Mouse (Mus musculus): ENCODE data around the gene Wipi1. TPM values are rescaled to one million over a fixed set of nuclear protein-coding genes. Genes with fewer than 3 reads are reported as not detected.

Wipi1 gene
- total RNA-seq, 1 experiment: 6.6 TPM

GRCm38 (mm10) chr11:109598778-109599570 lies 12.8 kb downstream of the Wipi1 start:
- Histone ChIP-seq H3K4me1 (ENCODE audit: control insufficient read depth in 2 of 2, insufficient read depth in 2 of 2, low read length in 2 of 2, poor library complexity in 1 of 2) (no peaks in the 10 kb centered on the region), H3K36me3 (ENCODE audit: control insufficient read depth, insufficient read depth, low read length, poor library complexity, severe bottlenecking) (no peaks in the 10 kb centered on the region; the same call in 1 of the 2 replicates)
- in situ Hi-C loops (cut with MboI; ENCODE audit: low sequenced_read_pairs in 2 of 2, unreplicated experiment in 2 of 2): loop anchor here in 1 of 2 experiments (25.0 kb wide), 1 partner anchor 362 kb away; no protein-coding TSS in a partner anchor

GRCm38 (mm10) chr11:109594761-109595160 lies 17.0 kb downstream of the Wipi1 start:
- no peak for DNase-seq (ENCODE audit: low read depth, low spot score)
- H3K27ac ChIP-seq (ENCODE audit: insufficient read depth, low read depth, low read length, poor library complexity, severe bottlenecking): no peak overlapping the region
- H3K36me3 ChIP-seq (ENCODE audit: control insufficient read depth, insufficient read depth, low read length, poor library complexity, severe bottlenecking): no peaks in the 10 kb centered on the region
- TF ChIP-seq ZC3H11A (IDR thresholded peaks at IDR 0.05; ENCODE audit: borderline replicate concordance, low read depth, low read length) (no peak), MAFK (IDR thresholded peaks at IDR 0.05; ENCODE audit: insufficient read depth, low read depth, low read length) (no peak), CHD2 (IDR thresholded peaks at IDR 0.05; ENCODE audit: low read depth, low read length) (no peak), HCFC1 (IDR thresholded peaks at IDR 0.05; ENCODE audit: borderline replicate concordance, insufficient read depth, low read length) (no peak), ZNF384 (IDR thresholded peaks at IDR 0.05; ENCODE audit: low read depth, low read length) (no peak)
- H3K4me1 ChIP-seq (ENCODE audit: control insufficient read depth in 2 of 2, insufficient read depth in 2 of 2, low read length in 2 of 2, poor library complexity in 1 of 2): no peaks in the 10 kb centered on the region
- H3K9ac ChIP-seq (ENCODE audit: insufficient read depth, low read depth, low read length, poor library complexity, severe bottlenecking): no peak overlapping the region
- H3K4me3 ChIP-seq (ENCODE audit: insufficient read depth in 1 of 2, low read depth in 1 of 2, low read length in 2 of 2, poor library complexity in 1 of 2, severe bottlenecking in 1 of 2): no peak overlapping the region
- no peaks in the 10 kb centered on the region for H3K9me3 ChIP-seq (ENCODE audit: control insufficient read depth, insufficient read depth, low read depth, low read length)
- in situ Hi-C loops (cut with MboI; ENCODE audit: low sequenced_read_pairs in 2 of 2, unreplicated experiment in 2 of 2): loop anchor here in 1 of 2 experiments (25.0 kb wide), 1 partner anchor 357 kb away; no protein-coding TSS in a partner anchor

More at GRCm38 (mm10) chr11:109598778-109599570, 12.8 kb downstream of the Wipi1 start:
- H3K9me3 ChIP-seq (ENCODE audit: control insufficient read depth, insufficient read depth, low read depth, low read length): no peaks in the 10 kb centered on the region
- no peak overlapping the region for H3K9ac ChIP-seq (ENCODE audit: insufficient read depth, low read depth, low read length, poor library complexity, severe bottlenecking)
- TF ChIP-seq MAFK (IDR thresholded peaks at IDR 0.05; ENCODE audit: insufficient read depth, low read depth, low read length): no peak
- no peak for TF ChIP-seq CHD2 (IDR thresholded peaks at IDR 0.05; ENCODE audit: low read depth, low read length)
- no peak for TF ChIP-seq HCFC1 (IDR thresholded peaks at IDR 0.05; ENCODE audit: borderline replicate concordance, insufficient read depth, low read length)
- no peak overlapping the region for H3K27ac ChIP-seq (ENCODE audit: insufficient read depth, low read depth, low read length, poor library complexity, severe bottlenecking)
- no peak for DNase-seq (ENCODE audit: low read depth, low spot score)
- no peak overlapping the region for H3K4me3 ChIP-seq (ENCODE audit: insufficient read depth in 1 of 2, low read depth in 1 of 2, low read length in 2 of 2, poor library complexity in 1 of 2, severe bottlenecking in 1 of 2)

GRCm38 (mm10) chr11:109593200-109593981 lies 18.4 kb downstream of the Wipi1 start:
- Histone ChIP-seq H3K27ac (ENCODE audit: insufficient read depth, low read depth, low read length, poor library complexity, severe bottlenecking) (no peak overlapping the region), H3K9ac (ENCODE audit: insufficient read depth, low read depth, low read length, poor library complexity, severe bottlenecking) (no peak overlapping the region), H3K36me3 (ENCODE audit: control insufficient read depth, insufficient read depth, low read length, poor library complexity, severe bottlenecking) (no peaks in the 10 kb centered on the region), H3K4me1 (ENCODE audit: control insufficient read depth in 2 of 2, insufficient read depth in 2 of 2, low read length in 2 of 2, poor library complexity in 1 of 2) (no peaks in the 10 kb centered on the region), H3K9me3 (ENCODE audit: control insufficient read depth, insufficient read depth, low read depth, low read length) (no peaks in the 10 kb centered on the region), H3K4me3 (ENCODE audit: insufficient read depth in 1 of 2, low read depth in 1 of 2, low read length in 2 of 2, poor library complexity in 1 of 2, severe bottlenecking in 1 of 2) (no peak overlapping the region)
- DNase-seq (ENCODE audit: low read depth, low spot score): no peak
- in situ Hi-C loops (cut with MboI; ENCODE audit: low sequenced_read_pairs in 2 of 2, unreplicated experiment in 2 of 2): loop anchor here in 1 of 2 experiments (25.0 kb wide), 1 partner anchor 356 kb away; no protein-coding TSS in a partner anchor
- TF ChIP-seq ZNF384 (IDR thresholded peaks at IDR 0.05; ENCODE audit: low read depth, low read length) (no peak), MAFK (IDR thresholded peaks at IDR 0.05; ENCODE audit: insufficient read depth, low read depth, low read length) (no peak), HCFC1 (IDR thresholded peaks at IDR 0.05; ENCODE audit: borderline replicate concordance, insufficient read depth, low read length) (no peak), ZC3H11A (IDR thresholded peaks at IDR 0.05; ENCODE audit: borderline replicate concordance, low read depth, low read length) (no peak), CHD2 (IDR thresholded peaks at IDR 0.05; ENCODE audit: low read depth, low read length) (no peak)

- Histone ChIP-seq H3K27ac (ENCODE audit: insufficient read depth, low read depth, low read length, poor library complexity, severe bottlenecking) (no peak overlapping the region), H3K4me1 (ENCODE audit: control insufficient read depth in 2 of 2, insufficient read depth in 2 of 2, low read length in 2 of 2, poor library complexity in 1 of 2) (no peaks in the 10 kb centered on the region), H3K9me3 (ENCODE audit: control insufficient read depth, insufficient read depth, low read depth, low read length) (no peaks in the 10 kb centered on the region), H3K4me3 (ENCODE audit: insufficient read depth in 1 of 2, low read depth in 1 of 2, low read length in 2 of 2, poor library complexity in 1 of 2, severe bottlenecking in 1 of 2) (no peak overlapping the region), H3K9ac (ENCODE audit: insufficient read depth, low read depth, low read length, poor library complexity, severe bottlenecking) (no peak overlapping the region), H3K36me3 (ENCODE audit: control insufficient read depth, insufficient read depth, low read length, poor library complexity, severe bottlenecking) (no peaks in the 10 kb centered on the region)
- no peak for DNase-seq (ENCODE audit: low read depth, low spot score)
- in situ Hi-C loops (cut with MboI; ENCODE audit: low sequenced_read_pairs in 2 of 2, unreplicated experiment in 2 of 2): loop anchor here in 1 of 2 experiments (25.0 kb wide), 1 partner anchor 354 kb away; no protein-coding TSS in a partner anchor
- TF ChIP-seq ZC3H11A (IDR thresholded peaks at IDR 0.05; ENCODE audit: borderline replicate concordance, low read depth, low read length): no peak
- TF ChIP-seq MAFK (IDR thresholded peaks at IDR 0.05; ENCODE audit: insufficient read depth, low read depth, low read length): no peak
- no peak for TF ChIP-seq CHD2 (IDR thresholded peaks at IDR 0.05; ENCODE audit: low read depth, low read length)
- TF ChIP-seq ZNF384 (IDR thresholded peaks at IDR 0.05; ENCODE audit: low read depth, low read length): no peak
- no peak for TF ChIP-seq HCFC1 (IDR thresholded peaks at IDR 0.05; ENCODE audit: borderline replicate concordance, insufficient read depth, low read length)
Observed at GRCm38 (mm10) chr11:109591511-109591910, 20.3 kb downstream of the Wipi1 start.
